Mouse (Mus musculus): ENCODE measurements at regions not wholly inside any gene's neighbourhood (a gene's known extent, or its start where the extent isn't known, plus 50 kb on each side); places are given as distances from the start of the nearest gene placed in this dataset.

GRCm38 (mm10) chr13:38878718-38879669, 81.7 kb downstream of the Slc35b3 start:
- ATAC-seq (ENCODE audit: low read depth) = peak; percentile 67; the same call in 1 of the 2 replicates
- H3K27me3 ChIP-seq = no peaks in the 10 kb centered on the region

GRCm38 (mm10) chr13:38875923-38876322, 84.8 kb downstream of the Slc35b3 start:
- Histone ChIP-seq H3K9me3 (no peaks in the 10 kb centered on the region), H3K36me3 (no peaks in the 10 kb centered on the region), H3K4me2 (no peak overlapping the region), H3K4me3 (no peak overlapping the region), H3K27ac (replicated peaks) (no peak overlapping the region), H3K9ac (no peak overlapping the region), H3K27me3 (no peaks in the 10 kb centered on the region), H3K4me1 (replicated peaks) (peaks cover 7% of the 10 kb centered on the region; the same call in 1 of the 2 replicates)
- WGBS = 91% methylated on average over 2 of the region's 2 CpGs
- no peak for ATAC-seq (ENCODE audit: low read depth)

More at GRCm38 (mm10) chr13:38878718-38879669, 81.7 kb downstream of the Slc35b3 start:
- peaks cover 7% of the 10 kb centered on the region; the same call in 1 of the 2 replicates for H3K4me1 ChIP-seq (replicated peaks)
- WGBS = 61% methylated on average over 7 of the region's 7 CpGs
- H3K9me3 ChIP-seq = no peaks in the 10 kb centered on the region
- H3K4me3 ChIP-seq = no peak overlapping the region
- no peak overlapping the region for H3K4me2 ChIP-seq
- no peak overlapping the region for H3K9ac ChIP-seq
- H3K36me3 ChIP-seq = no peaks in the 10 kb centered on the region
- H3K27ac ChIP-seq (replicated peaks) = no peak overlapping the region

DNA sequence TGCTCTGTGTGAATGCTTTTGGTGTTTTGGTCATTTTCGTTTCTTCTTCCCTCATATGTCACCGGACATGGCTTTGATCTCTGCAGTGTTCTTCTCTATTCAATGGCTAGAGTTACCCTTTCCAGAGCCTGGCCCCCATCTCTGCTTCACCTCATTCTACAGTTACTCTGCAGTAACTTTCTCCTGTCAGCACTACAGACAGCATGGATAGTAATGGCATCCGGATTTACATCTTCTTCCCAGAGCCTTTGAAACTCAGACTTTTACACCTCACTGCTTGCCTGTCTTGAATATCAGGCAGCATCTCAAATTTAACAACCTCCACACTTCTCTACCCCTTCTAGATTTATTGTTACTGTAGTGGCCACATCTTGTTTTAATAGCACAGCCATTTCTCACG, 96.7 kb downstream of the Slc35b3 start:
- no peak overlapping the region for H3K4me2 ChIP-seq
- no peak overlapping the region for H3K9ac ChIP-seq
- H3K9me3 ChIP-seq = no peaks in the 10 kb centered on the region
- no peaks in the 10 kb centered on the region for H3K36me3 ChIP-seq
- no peak for ATAC-seq (ENCODE audit: low read depth)
- no peak overlapping the region for H3K27ac ChIP-seq (replicated peaks)
- 74% methylated on average over 4 of the region's 4 CpGs for WGBS
- no peak overlapping the region for H3K4me3 ChIP-seq
- no peaks in the 10 kb centered on the region for H3K27me3 ChIP-seq
- no peaks in the 10 kb centered on the region for H3K4me1 ChIP-seq (replicated peaks)

DNA sequence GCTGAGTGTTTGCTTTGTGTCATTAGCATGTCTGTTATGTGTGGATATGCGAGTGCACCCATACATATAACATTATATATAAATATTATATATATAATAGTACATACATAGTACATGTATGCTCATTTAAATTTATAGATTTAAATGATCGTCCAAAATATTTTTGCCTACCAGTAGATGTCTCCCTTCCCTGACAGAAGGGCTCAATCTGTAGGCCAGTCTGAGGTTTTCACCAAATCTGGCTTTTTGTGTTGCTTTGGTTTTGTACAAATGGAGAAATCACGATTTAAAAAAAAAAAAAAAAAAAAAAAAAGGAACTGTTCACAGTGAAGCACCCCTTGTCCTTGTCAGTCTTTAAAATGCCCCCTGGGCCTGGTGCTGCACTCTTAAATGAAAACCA, 104.9 kb downstream of the Slc35b3 start:
- no peak overlapping the region for H3K27ac ChIP-seq (replicated peaks)
- no peaks in the 10 kb centered on the region for H3K36me3 ChIP-seq
- H3K9ac ChIP-seq = no peak overlapping the region
- H3K27me3 ChIP-seq = no peaks in the 10 kb centered on the region
- no peak for ATAC-seq (ENCODE audit: low read depth)
- H3K9me3 ChIP-seq = no peaks in the 10 kb centered on the region
- H3K4me1 ChIP-seq (replicated peaks) = no peaks in the 10 kb centered on the region
- WGBS = 61% methylated on average over 3 of the region's 3 CpGs
- H3K4me3 ChIP-seq = no peak overlapping the region
- no peak overlapping the region for H3K4me2 ChIP-seq

DNA sequence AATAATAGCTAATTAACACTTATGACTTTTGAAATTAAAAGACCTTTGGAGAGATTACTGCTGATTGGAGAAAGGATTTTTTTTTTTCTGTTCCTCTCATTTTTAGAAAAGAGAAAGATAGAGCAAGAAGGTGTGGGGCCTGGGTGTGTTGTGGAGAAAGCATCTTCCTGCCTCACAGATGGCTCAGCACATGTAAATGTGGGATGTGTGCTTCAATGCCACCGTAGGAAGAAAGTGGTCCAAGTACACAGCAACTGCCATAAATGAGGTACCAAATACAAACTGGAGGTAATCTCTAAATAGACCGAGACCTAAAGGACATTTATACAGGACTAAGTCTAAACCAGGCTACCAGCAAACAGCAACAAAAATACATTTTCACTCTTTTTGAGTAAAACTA, 105.7 kb downstream of the Slc35b3 start:
- WGBS = 91% methylated on average over 2 of the region's 2 CpGs
- Histone ChIP-seq H3K27ac (replicated peaks) (no peak overlapping the region), H3K9ac (no peak overlapping the region), H3K4me3 (no peak overlapping the region), H3K36me3 (no peaks in the 10 kb centered on the region), H3K4me1 (replicated peaks) (no peaks in the 10 kb centered on the region), H3K9me3 (no peaks in the 10 kb centered on the region), H3K27me3 (no peaks in the 10 kb centered on the region), H3K4me2 (no peak overlapping the region)
- no peak for ATAC-seq (ENCODE audit: low read depth)

GRCm38 (mm10) chr13:38852868-38853267, 107.8 kb downstream of the Slc35b3 start:
- ATAC-seq (ENCODE audit: low read depth) = no peak
- Histone ChIP-seq H3K27ac (replicated peaks) (no peak overlapping the region), H3K9me3 (no peaks in the 10 kb centered on the region), H3K4me3 (no peak overlapping the region), H3K27me3 (no peaks in the 10 kb centered on the region), H3K36me3 (no peaks in the 10 kb centered on the region), H3K9ac (no peak overlapping the region), H3K4me1 (replicated peaks) (no peaks in the 10 kb centered on the region), H3K4me2 (no peak overlapping the region)
- 54% methylated on average over 9 of the region's 9 CpGs for WGBS

GRCm38 (mm10) chr13:38851820-38852219, 108.9 kb downstream of the Slc35b3 start:
- H3K4me3 ChIP-seq = no peak overlapping the region
- WGBS = 87% methylated on average over 7 of the region's 7 CpGs
- H3K4me1 ChIP-seq (replicated peaks) = no peaks in the 10 kb centered on the region
- H3K36me3 ChIP-seq = no peaks in the 10 kb centered on the region
- H3K27ac ChIP-seq (replicated peaks) = no peak overlapping the region
- ATAC-seq (ENCODE audit: low read depth) = no peak
- H3K4me2 ChIP-seq = no peak overlapping the region
- no peaks in the 10 kb centered on the region for H3K9me3 ChIP-seq
- H3K9ac ChIP-seq = no peak overlapping the region
- H3K27me3 ChIP-seq = no peaks in the 10 kb centered on the region

- H3K4me2 ChIP-seq = no peak overlapping the region
- H3K4me3 ChIP-seq = no peak overlapping the region
- WGBS = 38% methylated on average over 5 of the region's 5 CpGs
Measured at GRCm38 (mm10) chr13:38838231-38838630, 122.4 kb downstream of the Slc35b3 start.

GRCm38 (mm10) chr13:38825649-38826048, 135.0 kb downstream of the Slc35b3 start:
- no peaks in the 10 kb centered on the region for H3K36me3 ChIP-seq
- ATAC-seq (ENCODE audit: low read depth) = no peak
- no peak overlapping the region for H3K4me2 ChIP-seq
- no peak overlapping the region for H3K4me3 ChIP-seq
- no peaks in the 10 kb centered on the region for H3K27me3 ChIP-seq
- H3K27ac ChIP-seq (replicated peaks) = no peak overlapping the region
- WGBS = 18% methylated on average over 2 of the region's 2 CpGs
- no peaks in the 10 kb centered on the region for H3K4me1 ChIP-seq (replicated peaks)
- no peak overlapping the region for H3K9ac ChIP-seq
- no peaks in the 10 kb centered on the region for H3K9me3 ChIP-seq

More at GRCm38 (mm10) chr13:38838231-38838630, 122.4 kb downstream of the Slc35b3 start:
- H3K27ac ChIP-seq (replicated peaks) = no peak overlapping the region
- H3K36me3 ChIP-seq = no peaks in the 10 kb centered on the region
- H3K9ac ChIP-seq = no peak overlapping the region
- H3K27me3 ChIP-seq = no peaks in the 10 kb centered on the region
- H3K4me1 ChIP-seq (replicated peaks) = no peaks in the 10 kb centered on the region
- ATAC-seq (ENCODE audit: low read depth) = no peak
- no peaks in the 10 kb centered on the region for H3K9me3 ChIP-seq

DNA sequence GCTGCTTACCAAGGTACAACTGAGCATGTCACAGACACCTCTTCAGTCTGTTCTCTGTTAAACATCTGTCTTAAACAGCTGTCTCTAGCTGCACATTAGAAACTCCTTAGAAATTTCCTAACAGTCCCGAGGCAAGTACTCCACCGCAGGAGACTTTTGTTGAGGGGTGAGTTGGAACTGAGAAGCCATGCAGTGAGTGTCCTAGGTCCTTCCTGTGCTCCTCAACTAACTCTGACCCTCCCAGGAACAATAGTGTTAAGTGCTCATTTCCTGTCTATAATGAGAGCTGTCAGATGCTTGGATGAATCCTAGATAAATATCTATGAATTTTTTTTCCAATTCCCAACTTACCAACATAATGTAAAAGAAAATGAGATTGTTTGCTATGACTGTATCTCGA, 141.1 kb downstream of the Slc35b3 start:
- 77% methylated on average over 3 of the region's 3 CpGs for WGBS
- Histone ChIP-seq H3K9ac (no peak overlapping the region), H3K27ac (replicated peaks) (no peak overlapping the region), H3K4me3 (no peak overlapping the region), H3K27me3 (no peaks in the 10 kb centered on the region), H3K4me1 (replicated peaks) (peaks cover 8% of the 10 kb centered on the region), H3K4me2 (no peak overlapping the region), H3K36me3 (no peaks in the 10 kb centered on the region), H3K9me3 (no peaks in the 10 kb centered on the region)
- no peak for ATAC-seq (ENCODE audit: low read depth)

GRCm38 (mm10) chr13:38818781-38819180, 141.9 kb downstream of the Slc35b3 start:
- Histone ChIP-seq H3K9ac (no peak overlapping the region), H3K36me3 (no peaks in the 10 kb centered on the region), H3K4me3 (no peak overlapping the region), H3K27ac (replicated peaks) (no peak overlapping the region), H3K9me3 (no peaks in the 10 kb centered on the region), H3K27me3 (no peaks in the 10 kb centered on the region), H3K4me2 (no peak overlapping the region), H3K4me1 (replicated peaks) (peaks cover 8% of the 10 kb centered on the region)
- no peak for ATAC-seq (ENCODE audit: low read depth)
- 80% methylated on average over 1 of the region's 1 CpGs for WGBS

DNA sequence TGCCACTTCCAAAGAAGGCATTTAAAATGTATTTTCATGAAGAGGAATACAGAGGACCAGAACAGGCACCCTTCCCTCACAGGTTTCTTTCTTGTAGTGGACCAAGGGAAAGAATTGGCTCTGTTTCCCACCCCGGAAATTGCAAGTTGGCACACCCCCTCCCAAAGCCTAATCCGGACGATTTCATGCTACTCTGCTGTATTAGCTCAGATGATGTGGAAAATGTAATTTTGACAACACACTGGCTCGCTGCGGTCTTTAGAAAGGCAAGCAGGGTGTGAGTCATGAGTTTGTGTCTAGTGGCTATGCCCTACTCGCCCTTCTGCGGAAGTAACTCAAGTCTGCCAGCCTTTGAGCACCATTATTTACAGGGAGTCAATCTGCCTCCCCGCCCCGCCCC, 144.4 kb downstream of the Slc35b3 start:
- 71% methylated on average over 9 of the region's 9 CpGs for WGBS
- Histone ChIP-seq H3K4me1 (replicated peaks) (peaks cover 8% of the 10 kb centered on the region), H3K27me3 (no peaks in the 10 kb centered on the region), H3K36me3 (no peaks in the 10 kb centered on the region), H3K4me2 (no peak overlapping the region), H3K4me3 (no peak overlapping the region), H3K27ac (replicated peaks) (no peak overlapping the region), H3K9me3 (no peaks in the 10 kb centered on the region), H3K9ac (no peak overlapping the region)
- no peak for ATAC-seq (ENCODE audit: low read depth)
